10 mouse cellular contexts compared by ENCODE assay signal in genomic region chr16:77535021-77535420, GRCm38 (mm10).
A peak's percentile ranks its signal among the peaks of the same experiment; 100 is the strongest.
DNase-seq lines count a peak whose midpoint lies in the region; ATAC-seq and TF ChIP-seq lines count a peak whose summit lies in the region.
"Had no signal": no experiment of that assay in that cellular context is flagged by ENCODE, and none has a peak within 500 bp of the region (broad histone marks: within the 10 kb centered on the region; RNA-seq: fewer than 3 reads in every experiment).

No protein-coding gene starts in this region.

- ATAC-seq in liver, embryonic 14.5 days (ENCODE audit: insufficient read depth): no peak
- ATAC-seq in liver, embryonic 11.5 days (replicated peaks; ENCODE audit: low FRiP score): no peak
- no peak for ATAC-seq in embryonic facial prominence, embryonic 14.5 days (ENCODE audit: low read depth)

- H3K4me1 ChIP-seq in liver, embryonic 14.5 days (replicated peaks; ENCODE audit: control insufficient read depth in 2 of 2, insufficient read depth in 2 of 2, low read length in 1 of 2): no peaks in the 10 kb centered on the region
- no peaks in the 10 kb centered on the region for H3K4me1 ChIP-seq in liver, embryonic 11.5 days (replicated peaks; ENCODE audit: control insufficient read depth, insufficient read depth, low read length)
- H3K4me1 ChIP-seq in embryonic facial prominence, embryonic 14.5 days (ENCODE audit: control insufficient read depth, insufficient read depth, low read length): peaks cover 5% of the 10 kb centered on the region
- H3K4me1 ChIP-seq: heart, embryonic 13.5 days had no signal

- H3K27ac ChIP-seq in liver, embryonic 14.5 days: no peak overlapping the region
- H3K27ac ChIP-seq in liver, embryonic 11.5 days (ENCODE audit: low read depth, low read length): no peak overlapping the region
- H3K27ac ChIP-seq in embryonic facial prominence, embryonic 14.5 days (replicated peaks; ENCODE audit: low read depth, low read length): no peak overlapping the region
- H3K27ac ChIP-seq: heart, embryonic 13.5 days had no signal

- no peak overlapping the region for H3K4me3 ChIP-seq in liver, embryonic 14.5 days (ENCODE audit: insufficient read depth in 1 of 2, low read depth in 2 of 2, low read length in 2 of 2)
- no peak overlapping the region for H3K4me3 ChIP-seq in liver, embryonic 11.5 days (ENCODE audit: low read depth, low read length)
- no peak overlapping the region for H3K4me3 ChIP-seq in embryonic facial prominence, embryonic 14.5 days (ENCODE audit: low read depth, low read length)
- H3K4me3 ChIP-seq: heart, embryonic 13.5 days had no signal

- 76% methylated on average over 3 of the region's 3 CpGs for WGBS in liver, embryonic 14.5 days (ENCODE audit: insufficient replicate concordance)
- WGBS in liver, embryonic 11.5 days: 92% methylated on average over 3 of the region's 3 CpGs
- WGBS in embryonic facial prominence, embryonic 14.5 days: 90% methylated on average over 3 of the region's 3 CpGs

- no peaks in the 10 kb centered on the region for H3K36me3 ChIP-seq in liver, embryonic 14.5 days (replicated peaks; ENCODE audit: control insufficient read depth, insufficient read depth, low read depth)
- no peaks in the 10 kb centered on the region for H3K36me3 ChIP-seq in liver, embryonic 11.5 days (ENCODE audit: control insufficient read depth, insufficient read depth, low read length)
- H3K36me3 ChIP-seq in embryonic facial prominence, embryonic 14.5 days (ENCODE audit: control insufficient read depth, insufficient read depth, low read length): peaks cover 4% of the 10 kb centered on the region; the same call in 1 of the 2 replicates
- H3K36me3 ChIP-seq: G1E had no signal

- no peak for TF ChIP-seq EP300 in liver, embryonic 14.5 days (IDR thresholded peaks at IDR 0.05; ENCODE audit: low read depth)

- H3K4me2 ChIP-seq in liver, embryonic 14.5 days (ENCODE audit: low read depth): no peak overlapping the region
- no peak overlapping the region for H3K4me2 ChIP-seq in liver, embryonic 11.5 days
- no peak overlapping the region for H3K4me2 ChIP-seq in embryonic facial prominence, embryonic 14.5 days (ENCODE audit: low read depth, low read length)
- H3K4me2 ChIP-seq: heart, embryonic 13.5 days had no signal

- no peaks in the 10 kb centered on the region for H3K27me3 ChIP-seq in liver, embryonic 14.5 days (ENCODE audit: control insufficient read depth, insufficient read depth, low read length)
- H3K27me3 ChIP-seq in liver, embryonic 11.5 days (replicated peaks; ENCODE audit: control insufficient read depth, insufficient read depth, low read length): no peaks in the 10 kb centered on the region
- no peaks in the 10 kb centered on the region for H3K27me3 ChIP-seq in embryonic facial prominence, embryonic 14.5 days (replicated peaks; ENCODE audit: control insufficient read depth, insufficient read depth, low read length)
- H3K27me3 ChIP-seq: heart, embryonic 13.5 days had no signal

- DNase-seq in cerebellum, adult 9-11 months: peak; percentile 22
- DNase-seq in cerebellum, adult 11 months: no peak
- no peak for DNase-seq in liver, embryonic 14.5 days (ENCODE audit: low read depth in 3 of 3, low spot score in 3 of 3)
- DNase-seq in liver, embryonic 11.5 days (ENCODE audit: low spot score): no peak
- peak; percentile 68 for DNase-seq in embryonic facial prominence, embryonic 14.5 days (ENCODE audit: low spot score)
- peak; percentile 9 for DNase-seq in retina, adult 2 months (ENCODE audit: low read depth, low spot score)
- no peak for DNase-seq in right cerebral cortex, postnatal 10 days (ENCODE audit: low spot score in 2 of 2)
- DNase-seq in left cerebral cortex, adult 9 months (ENCODE audit: low spot score in 2 of 2): no peak

- H3K9ac ChIP-seq in liver, embryonic 14.5 days (replicated peaks): no peak overlapping the region
- no peak overlapping the region for H3K9ac ChIP-seq in liver, embryonic 11.5 days (ENCODE audit: low read depth, low read length)
- no peak overlapping the region for H3K9ac ChIP-seq in embryonic facial prominence, embryonic 14.5 days (ENCODE audit: low read depth, low read length)
- H3K9ac ChIP-seq: heart, embryonic 13.5 days had no signal

- TF ChIP-seq CTCF in liver, embryonic 14.5 days (IDR thresholded peaks at IDR 0.05; ENCODE audit: low read depth): peak; percentile 35; the same call in 1 of the 2 replicates

- H3K9me3 ChIP-seq in liver, embryonic 14.5 days (ENCODE audit: control insufficient read depth, low read length): no peaks in the 10 kb centered on the region
- no peaks in the 10 kb centered on the region; the same call in 1 of the 2 replicates for H3K9me3 ChIP-seq in liver, embryonic 11.5 days (ENCODE audit: control insufficient read depth, low read length)
- H3K9me3 ChIP-seq in embryonic facial prominence, embryonic 14.5 days (ENCODE audit: control insufficient read depth, low read length): 0 out of 2 replicates have a peak, but pooled peaks cover 7% of the 10 kb centered on the region

Comparison
In these comparisons a context has a peak if more than half of its experiments do, and no peak if none do; other contexts are left out.
1. DNase-seq: peak in cerebellum, adult 9-11 months (single experiment), embryonic facial prominence, embryonic 14.5 days (single experiment) and retina, adult 2 months (single experiment); none in cerebellum, adult 11 months (single experiment), liver, embryonic 14.5 days (0 of 3), liver, embryonic 11.5 days (single experiment), right cerebral cortex, postnatal 10 days (0 of 2) and left cerebral cortex, adult 9 months (0 of 2).